ENCODE assay signal across 7 mouse cellular contexts in genomic region chr10:5203837-5204236, GRCm38 (mm10).
DNase-seq lines count a peak whose midpoint lies in the region; TF ChIP-seq lines count a peak whose summit lies in the region.

No protein-coding gene starts in this region.

- H3K27ac ChIP-seq in cortical plate, adult 2 months (ENCODE audit: insufficient read depth, low read length): peak overlapping the region; percentile 79

- peak; percentile 95 for DNase-seq in brain, adult 2 months (ENCODE audit: low read depth, low spot score)
- DNase-seq in layer of hippocampus, postnatal 36 days: peak; percentile 71 to 78
- DNase-seq in right cerebral cortex, adult 18-20 months: peak; percentile 92
- no peak for DNase-seq in lung, adult 2 months
- DNase-seq in adrenal gland, postnatal 14 days: no peak
- no peak for DNase-seq in ovary, postnatal 10 days (ENCODE audit: low spot score)

- 0 out of 2 replicates have a peak, but pooled peaks have one; percentile 36 for TF ChIP-seq POLR2A in cortical plate, adult 2 months (IDR thresholded peaks at IDR 0.05; ENCODE audit: extremely low read depth, insufficient read depth, low read length)
- no peak for TF ChIP-seq POLR2A in lung, adult 2 months (IDR thresholded peaks at IDR 0.05; ENCODE audit: borderline replicate concordance, extremely low read depth, low read depth, low read length)

- 53% methylated on average over 10 of the region's 10 CpGs for WGBS in lung, adult 2 months

- no peak for TF ChIP-seq CTCF in cortical plate, adult 2 months (IDR thresholded peaks at IDR 0.05; ENCODE audit: extremely low read depth, insufficient read depth, low read length)
- TF ChIP-seq CTCF in lung, adult 2 months (IDR thresholded peaks at IDR 0.05; ENCODE audit: insufficient read depth, low read length): no peak

- peaks cover 5% of the 10 kb centered on the region for H3K4me1 ChIP-seq in cortical plate, adult 2 months (ENCODE audit: control insufficient read depth, insufficient read depth, low read length)
- peaks cover 4% of the 10 kb centered on the region for H3K4me1 ChIP-seq in lung, adult 2 months (ENCODE audit: control insufficient read depth, insufficient read depth, low read length)

- H3K4me3 ChIP-seq in cortical plate, adult 2 months (ENCODE audit: insufficient read depth, low read length): no peak overlapping the region
- H3K4me3 ChIP-seq in lung, adult 2 months (replicated peaks; ENCODE audit: extremely low read depth, low read depth, low read length): no peak overlapping the region

Comparison
In these comparisons a context has a peak if more than half of its experiments do, and no peak if none do; other contexts are left out.
1. DNase-seq: peak in brain, adult 2 months (single experiment), layer of hippocampus, postnatal 36 days (2 of 2) and right cerebral cortex, adult 18-20 months (single experiment); none in lung, adult 2 months (single experiment), adrenal gland, postnatal 14 days (single experiment) and ovary, postnatal 10 days (single experiment).